Mouse (Mus musculus): Measurements from ENCODE around the gene Cryl1. TPM values are rescaled to one million over a fixed set of nuclear protein-coding genes. Genes with fewer than 3 reads are reported as not detected.

Gene Cryl1
- polyA plus RNA-seq, 1 experiment from 2014 or later, result 47.8 TPM

- Histone ChIP-seq H3K9me3 (replicated peaks) (no peaks in the 10 kb centered on the region), H3K4me1 (0 out of 2 replicates have a peak, but pooled peaks cover 5% of the 10 kb centered on the region), H3K9ac (no peak overlapping the region), H3K27ac (replicated peaks) (no peak overlapping the region), H3K27me3 (no peaks in the 10 kb centered on the region), H3K4me3 (replicated peaks) (no peak overlapping the region), H3K4me2 (replicated peaks) (no peak overlapping the region), H3K36me3 (no peaks in the 10 kb centered on the region)
- WGBS, result 56% methylated on average over 6 of the region's 6 CpGs
- no peak for ATAC-seq (ENCODE audit: insufficient number of reproducible peaks, low FRiP score, low TSS enrichment, low read depth)
These were observed 167.9 kb downstream of the Cryl1 start for GRCm38 (mm10) chr14:57230264-57231015.

Other genes starting within 250 kb of the Cryl1 start
- 19.1 and 19.8 TPM in 2 replicates for gene Ift88, start 25.5 kb upstream of the Cryl1 start, polyA plus RNA-seq (2015; fragmentation: Nextera tagmentation; extraction: Ambion mirVana)
- 5.9 and 8.1 TPM in 2 replicates for gene Il17d, start 126.2 kb upstream of the Cryl1 start, polyA plus RNA-seq (2015; fragmentation: Nextera tagmentation; extraction: Ambion mirVana)
- gene Eef1akmt1, start 173.1 kb upstream of the Cryl1 start, polyA plus RNA-seq (2015; fragmentation: Nextera tagmentation; extraction: Ambion mirVana), result 85.9 and 90.2 TPM in 2 replicates

All from embryonic facial prominence, embryonic 15.5 days (tissue).